Mouse (Mus musculus): ENCODE data around the gene Dusp12.

Dusp12 gene

DNA sequence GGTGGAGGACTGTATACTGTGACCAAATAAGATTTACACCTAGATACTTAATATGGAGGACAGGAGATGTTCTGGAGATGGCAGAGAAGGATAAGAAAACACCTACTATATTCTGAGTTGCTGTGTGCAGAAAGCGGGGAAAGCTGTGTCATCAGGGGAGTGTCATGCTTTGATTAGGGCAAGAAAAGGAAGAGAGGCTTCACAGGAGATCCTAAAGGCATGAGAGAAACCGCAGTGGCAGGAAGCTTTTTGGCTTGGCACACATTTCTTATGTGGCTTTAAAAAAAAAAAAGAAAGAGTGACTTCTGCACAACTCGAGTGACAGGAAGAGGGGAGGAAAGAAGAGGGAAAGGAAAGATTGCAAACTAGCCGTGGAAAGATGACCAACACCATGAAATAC is 22.3 kb downstream of the Dusp12 start:
- H3K27me3 ChIP-seq (ENCODE audit: insufficient read depth, low read length): no peaks in the 10 kb centered on the region
- 0 out of 2 replicates have a peak, but pooled peaks cover 2% of the 10 kb centered on the region for H3K36me3 ChIP-seq (ENCODE audit: insufficient read depth, low read length)
- no peaks in the 10 kb centered on the region for H3K9me3 ChIP-seq (ENCODE audit: low read length)
- no peak for TF ChIP-seq NANOG (IDR thresholded peaks at IDR 0.05; ENCODE audit: borderline replicate concordance, low read length)
- no peak for TF ChIP-seq CTCF (conservative IDR thresholded peaks at IDR 0.05; ENCODE audit: low read length)
- no peak for TF ChIP-seq POU5F1 (IDR thresholded peaks at IDR 0.05; ENCODE audit: borderline replicate concordance, low read length)
- H3K4me3 ChIP-seq (replicated peaks; ENCODE audit: low read length): no peak overlapping the region
- H3K4me1 ChIP-seq (replicated peaks; ENCODE audit: low read depth, low read length): peaks cover 16% of the 10 kb centered on the region

DNA sequence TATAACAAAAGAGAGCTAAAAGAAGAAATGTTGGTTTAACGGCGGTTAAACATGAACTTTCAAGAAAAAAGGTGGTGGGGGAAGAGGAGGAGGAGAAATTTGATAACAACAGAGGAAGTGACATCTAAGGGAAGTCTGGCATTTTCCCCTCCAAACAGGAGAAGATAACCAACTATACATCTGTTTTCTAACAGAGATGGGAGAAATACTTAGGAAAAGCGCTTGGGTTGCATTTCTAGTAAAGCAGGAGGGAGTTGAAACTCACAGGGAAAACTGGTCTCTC is 23.0 kb downstream of the Dusp12 start:
- H3K9me3 ChIP-seq (ENCODE audit: low read length): no peaks in the 10 kb centered on the region
- TF ChIP-seq CTCF (conservative IDR thresholded peaks at IDR 0.05; ENCODE audit: low read length): no peak
- TF ChIP-seq POU5F1 (IDR thresholded peaks at IDR 0.05; ENCODE audit: borderline replicate concordance, low read length): no peak
- no peak for TF ChIP-seq NANOG (IDR thresholded peaks at IDR 0.05; ENCODE audit: borderline replicate concordance, low read length)

DNA sequence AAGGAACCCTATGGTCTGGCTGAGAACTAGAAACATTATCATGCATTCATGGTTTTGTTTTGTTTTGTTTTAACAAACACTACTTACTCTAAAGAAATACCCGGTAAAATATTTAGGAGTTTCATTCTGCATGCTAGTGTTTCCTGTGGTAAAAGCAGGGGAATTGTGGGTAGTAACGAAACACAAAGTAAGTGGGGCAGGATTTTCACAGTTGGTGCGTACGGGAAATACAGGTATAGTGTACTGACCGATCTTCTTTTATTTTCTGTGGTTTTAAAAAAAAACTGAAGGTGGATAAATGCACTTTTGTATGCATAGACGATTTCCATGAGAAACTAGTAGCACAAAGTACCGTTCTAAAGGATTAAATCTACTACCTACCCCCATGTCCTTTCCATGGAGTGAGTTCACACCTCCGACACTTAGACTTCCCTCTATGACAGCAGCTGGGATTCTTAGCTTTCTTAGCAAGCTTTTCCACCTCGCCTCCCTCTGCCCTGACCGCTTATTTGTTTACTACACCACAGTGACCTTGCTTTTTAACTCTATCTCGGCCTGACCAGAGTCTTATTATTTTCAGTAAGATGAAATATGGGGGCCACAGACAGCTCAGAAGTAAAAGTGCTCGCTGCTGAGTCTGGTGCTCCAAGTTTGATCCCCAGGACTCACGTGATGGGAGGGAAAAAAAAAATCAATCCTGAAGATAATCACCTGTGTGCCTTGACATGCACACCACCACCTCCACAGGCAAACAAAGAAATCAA is 23.5 kb downstream of the Dusp12 start:
- no peak for TF ChIP-seq NANOG (IDR thresholded peaks at IDR 0.05; ENCODE audit: borderline replicate concordance, low read length)
- no peak for TF ChIP-seq POU5F1 (IDR thresholded peaks at IDR 0.05; ENCODE audit: borderline replicate concordance, low read length)
- TF ChIP-seq CTCF (conservative IDR thresholded peaks at IDR 0.05; ENCODE audit: low read length): no peak
- H3K27me3 ChIP-seq (ENCODE audit: insufficient read depth, low read length): no peaks in the 10 kb centered on the region
- H3K9me3 ChIP-seq (ENCODE audit: low read length): no peaks in the 10 kb centered on the region
- H3K36me3 ChIP-seq (ENCODE audit: insufficient read depth, low read length): 0 out of 2 replicates have a peak, but pooled peaks cover 2% of the 10 kb centered on the region
- no peak overlapping the region for H3K4me3 ChIP-seq (replicated peaks; ENCODE audit: low read length)
- H3K4me1 ChIP-seq (replicated peaks; ENCODE audit: low read depth, low read length): peaks cover 16% of the 10 kb centered on the region

More for the DNA sequence above, 23.0 kb downstream of the Dusp12 start:
- 0 out of 2 replicates have a peak, but pooled peaks cover 2% of the 10 kb centered on the region for H3K36me3 ChIP-seq (ENCODE audit: insufficient read depth, low read length)
- no peak overlapping the region for H3K4me3 ChIP-seq (replicated peaks; ENCODE audit: low read length)
- H3K27me3 ChIP-seq (ENCODE audit: insufficient read depth, low read length): no peaks in the 10 kb centered on the region
- peaks cover 16% of the 10 kb centered on the region for H3K4me1 ChIP-seq (replicated peaks; ENCODE audit: low read depth, low read length)

DNA sequence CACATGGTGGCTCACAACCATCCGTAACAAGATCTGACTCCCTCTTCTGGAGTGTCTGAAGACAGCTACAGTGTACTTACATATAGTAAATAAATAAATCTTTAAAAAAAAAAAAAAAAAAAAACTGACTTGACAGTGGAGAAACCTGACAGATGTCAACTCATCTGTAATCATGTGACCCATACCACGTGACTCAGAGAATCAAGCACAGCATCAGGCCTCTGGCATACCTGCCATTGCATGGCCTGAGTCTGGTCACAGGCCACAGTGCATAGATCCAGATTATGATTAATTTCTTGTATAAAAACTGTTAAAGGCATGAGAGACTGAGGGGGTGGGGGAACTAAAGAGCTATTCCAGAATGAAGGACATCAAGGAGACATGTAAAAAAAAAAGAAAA is 26.5 kb downstream of the Dusp12 start:
- no peak for TF ChIP-seq POU5F1 (IDR thresholded peaks at IDR 0.05; ENCODE audit: borderline replicate concordance, low read length)
- no peak for TF ChIP-seq NANOG (IDR thresholded peaks at IDR 0.05; ENCODE audit: borderline replicate concordance, low read length)
- no peak for TF ChIP-seq CTCF (conservative IDR thresholded peaks at IDR 0.05; ENCODE audit: low read length)
- no peaks in the 10 kb centered on the region for H3K27me3 ChIP-seq (ENCODE audit: insufficient read depth, low read length)
- no peaks in the 10 kb centered on the region for H3K9me3 ChIP-seq (ENCODE audit: low read length)
- peaks cover 3% of the 10 kb centered on the region; the same call in 1 of the 2 replicates for H3K4me1 ChIP-seq (replicated peaks; ENCODE audit: low read depth, low read length)
- H3K36me3 ChIP-seq (ENCODE audit: insufficient read depth, low read length): peaks cover 10% of the 10 kb centered on the region; the same call in 1 of the 2 replicates
- no peak overlapping the region for H3K4me3 ChIP-seq (replicated peaks; ENCODE audit: low read length)

DNA sequence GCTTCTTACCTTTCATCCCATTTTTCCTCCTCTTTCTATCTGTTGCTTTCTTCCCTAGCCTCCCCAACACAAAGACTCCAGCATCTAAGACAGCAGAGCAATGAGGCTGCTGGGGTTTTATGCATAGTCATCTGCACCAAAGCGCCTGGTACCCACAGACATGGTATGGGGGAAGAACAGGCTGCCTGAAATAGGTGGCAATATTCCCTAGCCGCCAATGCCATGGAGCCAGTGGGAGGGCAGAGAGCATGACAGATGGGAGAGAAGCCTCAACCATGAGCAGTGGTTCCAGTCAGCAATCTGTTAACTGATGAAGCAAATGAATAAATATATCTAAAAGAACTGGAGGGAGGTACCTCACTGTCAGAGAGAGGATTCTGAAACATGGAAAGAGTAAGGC is 28.0 kb downstream of the Dusp12 start:
- TF ChIP-seq CTCF (conservative IDR thresholded peaks at IDR 0.05; ENCODE audit: low read length) (no peak), NANOG (IDR thresholded peaks at IDR 0.05; ENCODE audit: borderline replicate concordance, low read length) (no peak), POU5F1 (IDR thresholded peaks at IDR 0.05; ENCODE audit: borderline replicate concordance, low read length) (no peak)
- Histone ChIP-seq H3K4me1 (replicated peaks; ENCODE audit: low read depth, low read length) (peaks cover 3% of the 10 kb centered on the region; the same call in 1 of the 2 replicates), H3K9me3 (ENCODE audit: low read length) (no peaks in the 10 kb centered on the region)

DNA sequence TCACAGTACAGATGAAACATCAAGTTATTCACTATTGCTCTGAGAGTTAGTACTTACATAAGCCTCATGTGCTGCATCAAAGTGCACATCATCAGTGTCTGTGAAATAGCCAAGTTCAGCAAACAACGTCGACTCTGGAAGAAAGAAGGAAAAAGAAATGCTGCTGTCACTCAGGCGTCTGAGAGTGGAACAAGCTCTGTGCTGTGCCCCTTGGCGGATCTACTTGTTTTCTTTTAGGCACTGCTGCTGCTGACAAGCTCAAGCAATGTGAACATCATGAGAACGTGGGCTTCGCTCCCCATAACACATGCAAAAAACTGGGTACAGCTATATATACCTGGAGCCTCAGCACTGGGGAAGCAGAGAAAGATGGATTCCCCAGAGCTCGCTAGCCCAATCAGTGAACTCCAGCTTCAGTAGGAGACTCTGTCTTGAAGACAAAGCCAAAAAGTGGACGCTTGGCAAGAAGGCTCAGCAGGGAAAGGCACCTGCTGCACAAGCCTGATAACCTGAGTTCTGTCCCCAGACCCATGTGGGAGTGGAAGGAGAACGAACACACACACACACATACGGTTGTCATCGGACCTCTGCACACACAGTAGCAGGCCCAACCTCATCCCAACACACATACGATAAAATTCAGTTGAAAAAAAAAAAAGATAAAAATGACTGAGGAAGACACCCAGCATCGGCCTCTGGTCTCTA is 30.1 kb downstream of the Dusp12 start:
- peaks cover 18% of the 10 kb centered on the region for H3K36me3 ChIP-seq (ENCODE audit: insufficient read depth, low read length)
- peaks cover 3% of the 10 kb centered on the region; the same call in 1 of the 2 replicates for H3K4me1 ChIP-seq (replicated peaks; ENCODE audit: low read depth, low read length)
- H3K4me3 ChIP-seq (replicated peaks; ENCODE audit: low read length): no peak overlapping the region
- no peak for TF ChIP-seq CTCF (conservative IDR thresholded peaks at IDR 0.05; ENCODE audit: low read length)
- TF ChIP-seq POU5F1 (IDR thresholded peaks at IDR 0.05; ENCODE audit: borderline replicate concordance, low read length): no peak
- no peak for TF ChIP-seq NANOG (IDR thresholded peaks at IDR 0.05; ENCODE audit: borderline replicate concordance, low read length)
- H3K27me3 ChIP-seq (ENCODE audit: insufficient read depth, low read length): no peaks in the 10 kb centered on the region
- H3K9me3 ChIP-seq (ENCODE audit: low read length): no peaks in the 10 kb centered on the region

More for the DNA sequence above, 28.0 kb downstream of the Dusp12 start:
- Histone ChIP-seq H3K4me3 (replicated peaks; ENCODE audit: low read length) (no peak overlapping the region), H3K27me3 (ENCODE audit: insufficient read depth, low read length) (no peaks in the 10 kb centered on the region), H3K36me3 (ENCODE audit: insufficient read depth, low read length) (peaks cover 20% of the 10 kb centered on the region)

DNA sequence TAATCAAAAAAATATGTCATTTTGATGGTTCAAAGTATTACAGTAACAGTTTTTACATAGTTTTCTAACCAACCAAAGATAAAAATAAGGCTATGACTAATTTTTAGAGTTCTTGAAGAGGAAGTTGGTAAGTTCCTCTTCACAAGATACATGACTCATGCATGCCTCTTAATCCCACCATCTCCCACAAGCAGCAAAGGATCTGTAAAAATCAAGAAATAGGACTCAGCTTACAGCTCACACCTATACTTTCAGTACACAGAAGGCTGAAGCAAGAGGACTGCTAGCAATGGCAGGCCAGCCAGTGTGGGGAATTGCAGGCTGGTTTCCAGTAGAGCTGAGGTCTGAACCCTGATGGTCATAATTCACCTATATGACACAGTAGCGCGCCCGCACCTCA is 31.7 kb downstream of the Dusp12 start:
- Histone ChIP-seq H3K9me3 (ENCODE audit: low read length) (no peaks in the 10 kb centered on the region), H3K4me1 (replicated peaks; ENCODE audit: low read depth, low read length) (peaks cover 3% of the 10 kb centered on the region; the same call in 1 of the 2 replicates), H3K27me3 (ENCODE audit: insufficient read depth, low read length) (no peaks in the 10 kb centered on the region), H3K36me3 (ENCODE audit: insufficient read depth, low read length) (peaks cover 18% of the 10 kb centered on the region), H3K4me3 (replicated peaks; ENCODE audit: low read length) (no peak overlapping the region)
- TF ChIP-seq NANOG (IDR thresholded peaks at IDR 0.05; ENCODE audit: borderline replicate concordance, low read length) (no peak), POU5F1 (IDR thresholded peaks at IDR 0.05; ENCODE audit: borderline replicate concordance, low read length) (no peak), CTCF (conservative IDR thresholded peaks at IDR 0.05; ENCODE audit: low read length) (no peak)

Data from E14TG2a.4 (cell line).